Mouse (Mus musculus) cerebellum, adult 8-10 months (tissue): Measurements from ENCODE around the gene Gli3.

Source experiments
- DNase-seq: peaks from one replicate; pipeline ENCODE4 v3.0.0; 2022

The Gli3 gene

DNA sequence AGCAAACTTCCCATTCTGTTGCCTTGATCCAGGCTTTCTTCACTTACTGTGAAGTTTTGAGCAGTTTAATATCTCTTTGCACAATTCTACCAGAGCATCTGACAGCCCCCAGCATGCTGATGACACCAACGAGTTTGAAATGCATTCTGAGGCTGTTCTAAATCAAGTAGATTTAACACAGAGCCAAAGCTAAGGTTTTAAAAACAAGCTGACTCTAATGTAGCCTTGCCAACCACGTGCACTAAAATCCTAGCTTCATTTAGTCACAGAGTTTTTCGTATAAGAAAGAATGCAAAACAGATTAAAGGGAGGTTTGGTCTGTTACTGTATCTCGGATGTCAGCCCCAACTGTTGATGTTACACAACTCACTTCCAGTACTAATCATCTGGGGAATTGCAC, 279.7 kb downstream of the Gli3 start:
- no peak for DNase-seq

DNA sequence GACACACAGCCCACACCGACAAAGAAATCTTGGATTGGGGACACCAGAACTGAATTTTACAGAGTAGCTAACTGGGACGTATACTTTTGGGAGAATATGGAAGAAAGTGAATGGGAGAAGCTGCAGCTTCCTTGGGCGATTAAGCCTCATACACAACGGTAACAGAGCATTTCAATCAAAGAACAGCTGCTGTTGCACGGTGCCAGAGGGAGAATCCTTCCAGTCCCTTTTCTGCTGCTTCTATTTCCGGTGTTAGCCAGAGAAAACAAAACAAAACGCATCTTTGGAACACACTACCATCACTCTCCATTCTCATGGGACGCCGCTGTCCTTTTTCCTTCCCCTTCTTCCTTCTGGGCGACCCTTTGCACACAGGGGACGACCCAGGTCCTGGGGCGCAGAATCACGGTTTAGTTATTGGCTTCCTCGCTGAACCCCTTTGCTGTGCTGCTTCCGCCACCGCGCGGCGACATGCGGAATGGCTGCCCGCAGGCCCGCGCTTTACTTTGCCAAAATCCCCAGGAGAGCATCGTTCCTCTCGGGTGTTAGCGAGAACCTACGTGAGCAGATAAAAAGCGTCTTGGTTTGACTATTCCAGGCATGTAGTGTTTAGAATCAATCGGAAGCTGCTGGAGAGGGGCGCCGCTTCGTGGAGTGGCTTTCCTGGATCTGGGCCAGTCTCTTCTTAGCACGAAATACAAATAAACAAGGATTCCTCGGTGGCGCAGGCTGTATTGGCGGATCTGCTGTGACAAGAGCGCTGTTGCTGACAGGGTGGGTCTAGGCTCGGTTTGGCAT, 296.0 kb downstream of the Gli3 start:
- peak; percentile 81 for DNase-seq

DNA sequence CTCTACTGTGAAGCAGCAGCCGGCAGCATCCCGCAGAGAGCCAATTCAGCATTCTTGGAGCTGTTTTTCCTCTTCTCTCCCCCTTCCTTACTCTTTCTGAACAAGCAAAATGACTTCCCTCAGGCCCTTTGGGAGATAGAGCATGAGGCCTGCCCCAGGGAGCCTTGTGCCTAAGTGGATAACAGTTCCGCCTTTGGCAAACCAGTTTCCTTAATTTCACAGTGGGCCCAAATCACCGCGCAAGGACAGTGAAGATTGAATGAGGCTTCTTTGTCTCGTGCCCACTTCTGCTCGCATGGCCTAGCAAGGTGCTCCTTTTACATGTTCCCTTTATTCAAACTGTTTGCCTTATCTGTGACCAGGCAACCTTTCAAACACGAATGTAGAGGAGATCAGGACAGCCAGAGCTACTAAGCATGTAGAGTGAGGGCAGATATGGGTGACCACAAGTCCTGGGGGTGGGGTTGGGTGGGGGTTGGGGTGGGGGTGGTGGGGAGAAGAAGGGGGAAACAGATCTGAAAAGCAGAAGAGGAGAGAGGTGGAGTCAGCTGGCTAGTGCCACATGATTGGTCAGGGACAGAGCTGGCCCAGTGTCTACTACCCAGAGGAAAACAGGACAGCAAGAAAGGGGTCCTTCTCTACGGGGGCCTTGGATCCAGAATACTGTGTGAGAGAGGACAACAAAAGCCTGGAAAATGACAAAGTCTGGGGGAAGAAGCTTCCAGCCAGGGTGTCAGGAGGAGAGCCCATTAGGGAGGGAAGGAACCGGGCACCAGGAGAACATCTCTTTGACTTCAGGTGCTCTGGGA, 296.8 kb downstream of the Gli3 start:
- DNase-seq: no peak

DNA sequence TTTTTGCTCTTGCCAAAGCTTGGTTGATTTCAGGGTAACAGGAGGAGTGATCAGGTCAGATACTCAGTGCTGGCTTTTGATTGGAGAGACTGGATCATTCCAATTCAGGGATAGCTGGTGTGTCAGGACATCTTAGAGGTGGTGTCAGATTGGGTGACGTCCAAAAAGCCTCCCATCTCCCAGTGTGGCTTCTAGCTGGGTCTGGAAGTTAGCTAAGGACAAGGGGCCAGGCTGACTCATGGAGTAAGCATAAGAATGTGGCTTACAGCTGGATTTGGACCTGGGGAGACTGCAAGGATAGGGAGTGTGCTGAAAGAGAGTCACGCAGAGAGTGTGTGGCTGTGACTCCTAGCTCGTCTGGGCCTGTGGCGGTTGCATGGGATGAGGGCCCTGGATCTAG, 299.3 kb downstream of the Gli3 start:
- no peak for DNase-seq

DNA sequence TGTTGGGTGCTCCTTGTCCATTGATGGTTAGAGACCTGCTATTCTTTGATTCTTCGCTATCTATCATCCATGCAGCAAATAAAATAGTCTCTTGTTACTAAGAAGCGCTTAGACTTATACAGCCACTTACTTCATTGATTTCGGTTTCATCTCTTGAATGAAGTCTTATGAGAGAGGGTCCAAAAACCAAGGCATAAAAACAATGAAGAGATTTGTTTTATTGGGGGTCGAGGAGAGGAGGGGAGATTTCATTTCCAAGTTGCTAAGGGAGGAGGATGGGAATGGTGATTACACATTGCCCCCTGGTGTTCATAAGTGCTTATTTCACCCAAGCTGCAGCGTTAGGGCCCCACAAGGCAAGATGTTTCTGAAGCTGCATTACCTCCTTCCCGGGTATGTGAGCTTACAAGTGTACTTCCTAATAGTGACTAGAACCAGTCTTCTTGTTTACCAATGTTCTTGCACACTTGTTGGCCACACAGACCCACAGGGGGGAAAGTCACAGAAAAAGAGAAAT, 299.9 kb downstream of the Gli3 start:
- DNase-seq: peak; percentile 22

DNA sequence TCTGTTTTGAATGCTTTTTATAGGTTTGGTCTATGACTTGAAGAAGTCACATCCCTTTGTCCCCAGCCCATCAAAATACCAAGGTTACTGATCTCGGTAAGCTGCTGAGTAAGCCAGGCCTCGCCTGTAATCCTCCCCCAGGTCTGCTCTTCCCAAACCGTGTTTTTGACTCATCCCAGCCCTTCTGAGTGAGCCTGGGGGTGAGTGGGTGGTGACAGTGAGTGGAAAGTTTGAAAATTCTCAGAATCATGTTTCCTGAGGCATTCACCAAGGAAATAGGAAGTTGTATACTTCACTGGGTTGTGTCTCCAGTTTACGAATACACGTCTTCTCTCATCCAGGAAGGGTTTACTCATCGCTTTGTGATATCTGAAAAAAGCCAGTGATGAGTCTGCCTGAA, 314.6 kb downstream of the Gli3 start:
- no peak for DNase-seq
